Mouse (Mus musculus): ENCODE results near the gene Ascl2. TPM values are rescaled to one million over a fixed set of nuclear protein-coding genes. Genes with fewer than 3 reads are reported as not detected.

Gene Ascl2
- polyA plus RNA-seq, 1 experiment from 2014 or later, result 0.91 TPM

DNA sequence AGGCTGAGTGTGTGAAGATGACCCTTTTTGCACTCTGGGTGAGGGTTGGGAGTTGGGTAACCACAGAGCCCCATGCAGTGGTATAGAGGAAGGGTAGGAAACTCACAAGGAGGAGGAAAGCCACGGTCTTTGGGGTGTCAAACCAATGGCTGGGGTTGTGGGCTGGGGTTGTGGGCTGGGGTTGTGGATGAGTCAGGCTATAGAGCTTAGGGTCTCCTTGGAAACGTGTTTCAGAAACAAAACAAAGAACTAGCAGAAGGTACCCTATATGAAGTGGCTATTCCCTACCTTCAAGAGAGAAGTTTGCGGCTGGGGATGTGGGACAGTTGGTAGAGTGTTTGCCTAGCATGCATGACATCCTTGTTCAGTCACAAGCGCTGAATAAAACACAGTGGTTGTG, 40.9 kb upstream of the Ascl2 start:
- H3K4me3 ChIP-seq (ENCODE audit: low read depth, low read length), result no peak overlapping the region
- no peak overlapping the region for H3K4me2 ChIP-seq (ENCODE audit: low read depth, low read length)
- H3K9me3 ChIP-seq (replicated peaks; ENCODE audit: control insufficient read depth, low read length), result no peaks in the 10 kb centered on the region
- ATAC-seq (ENCODE audit: low read depth), result no peak
- H3K4me1 ChIP-seq (ENCODE audit: control insufficient read depth, low read depth, low read length), result peaks cover 27% of the 10 kb centered on the region
- no peak overlapping the region for H3K27ac ChIP-seq (ENCODE audit: low read length)
- WGBS (ENCODE audit: insufficient replicate concordance), result 61% methylated on average over 4 of the region's 4 CpGs
- no peak overlapping the region for H3K9ac ChIP-seq (ENCODE audit: low read depth, low read length)
- no peaks in the 10 kb centered on the region for H3K27me3 ChIP-seq (ENCODE audit: control insufficient read depth, insufficient read depth, low read depth, low read length)
- no peaks in the 10 kb centered on the region; the same call in 1 of the 2 replicates for H3K36me3 ChIP-seq (ENCODE audit: control insufficient read depth, insufficient read depth)

DNA sequence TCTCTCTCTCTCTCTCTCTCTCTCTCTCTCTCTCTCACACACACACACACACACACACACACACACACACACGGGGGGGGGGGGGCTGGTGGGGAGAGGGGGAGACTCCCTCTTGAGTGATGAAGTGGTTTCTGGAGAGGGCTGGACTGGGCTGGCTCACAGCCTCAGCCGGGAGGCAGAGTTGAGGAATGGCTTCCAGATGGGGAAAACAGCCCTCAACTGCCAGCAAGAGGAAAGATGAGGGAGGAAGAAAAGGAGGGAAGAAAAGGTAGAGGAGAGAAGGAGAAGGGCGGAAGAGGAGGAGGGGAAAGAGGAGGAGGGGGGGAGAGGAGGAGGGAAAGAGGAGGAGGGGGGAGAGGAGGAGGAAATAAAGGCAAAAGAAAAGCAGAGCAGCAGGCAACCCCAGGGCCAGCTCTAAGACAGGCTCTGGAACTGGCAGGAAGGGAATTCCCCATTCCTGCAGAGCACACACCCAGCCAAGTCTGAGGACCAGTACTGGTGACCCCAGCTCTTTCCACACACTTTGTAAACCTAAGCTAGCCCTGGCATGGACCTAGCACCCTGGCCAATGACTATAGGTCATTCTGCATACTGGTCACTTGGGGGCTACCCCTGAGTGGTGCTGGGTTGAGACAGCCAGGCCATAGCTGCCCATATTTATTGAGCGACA, 40.1 kb upstream of the Ascl2 start:
- no peak for ATAC-seq (ENCODE audit: low read depth)
- Histone ChIP-seq H3K9ac (ENCODE audit: low read depth, low read length) (peak overlapping the region; percentile 88), H3K4me2 (ENCODE audit: low read depth, low read length) (peak overlapping the region; percentile 86), H3K4me1 (ENCODE audit: control insufficient read depth, low read depth, low read length) (peaks cover 35% of the 10 kb centered on the region), H3K36me3 (ENCODE audit: control insufficient read depth, insufficient read depth) (no peaks in the 10 kb centered on the region; the same call in 1 of the 2 replicates), H3K4me3 (ENCODE audit: low read depth, low read length) (peak overlapping the region; percentile 68), H3K27me3 (ENCODE audit: control insufficient read depth, insufficient read depth, low read depth, low read length) (no peaks in the 10 kb centered on the region), H3K9me3 (replicated peaks; ENCODE audit: control insufficient read depth, low read length) (no peaks in the 10 kb centered on the region), H3K27ac (ENCODE audit: low read length) (peak overlapping the region; percentile 99)
- 49% methylated on average over 4 of the region's 4 CpGs for WGBS (ENCODE audit: insufficient replicate concordance)

DNA sequence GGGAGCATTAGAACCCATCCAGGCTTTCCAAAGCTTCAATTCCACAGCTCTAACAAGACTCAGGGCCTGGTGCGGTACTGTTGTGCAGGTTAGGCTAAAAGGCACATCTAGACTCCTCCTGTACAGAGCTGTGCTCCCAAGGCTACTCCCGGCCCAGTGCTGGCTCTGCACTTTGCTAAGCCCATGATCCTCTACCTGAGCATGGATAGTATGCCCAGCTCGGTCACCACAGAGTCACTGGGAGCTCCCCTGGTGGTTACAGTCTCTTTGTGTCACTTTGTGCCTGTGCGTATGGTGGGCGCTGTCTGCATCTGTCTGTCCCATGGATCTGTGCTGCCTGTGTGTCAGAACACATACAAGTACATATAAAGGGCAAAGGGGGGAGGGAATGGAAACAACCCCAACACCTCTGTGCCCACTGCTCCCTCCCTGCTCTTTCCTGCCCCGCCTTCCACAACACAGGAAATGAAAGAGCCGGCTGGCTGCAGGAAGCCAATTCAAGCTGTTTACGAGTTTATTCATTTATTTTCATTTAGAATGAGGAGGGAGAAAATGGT, 39.4 kb upstream of the Ascl2 start:
- no peaks in the 10 kb centered on the region; the same call in 1 of the 2 replicates for H3K36me3 ChIP-seq (ENCODE audit: control insufficient read depth, insufficient read depth)
- peak overlapping the region; percentile 99 for H3K27ac ChIP-seq (ENCODE audit: low read length)
- H3K9me3 ChIP-seq (replicated peaks; ENCODE audit: control insufficient read depth, low read length), result no peaks in the 10 kb centered on the region
- no peaks in the 10 kb centered on the region for H3K27me3 ChIP-seq (ENCODE audit: control insufficient read depth, insufficient read depth, low read depth, low read length)
- H3K4me1 ChIP-seq (ENCODE audit: control insufficient read depth, low read depth, low read length), result peaks cover 42% of the 10 kb centered on the region
- peak overlapping the region; percentile 88 for H3K9ac ChIP-seq (ENCODE audit: low read depth, low read length)
- ATAC-seq (ENCODE audit: low read depth), result no peak
- H3K4me2 ChIP-seq (ENCODE audit: low read depth, low read length), result peak overlapping the region; percentile 86
- peak overlapping the region; percentile 68 for H3K4me3 ChIP-seq (ENCODE audit: low read depth, low read length)
- 34% methylated on average over 8 of the region's 8 CpGs for whole genome bisulfite sequencing (ENCODE audit: insufficient replicate concordance)

DNA sequence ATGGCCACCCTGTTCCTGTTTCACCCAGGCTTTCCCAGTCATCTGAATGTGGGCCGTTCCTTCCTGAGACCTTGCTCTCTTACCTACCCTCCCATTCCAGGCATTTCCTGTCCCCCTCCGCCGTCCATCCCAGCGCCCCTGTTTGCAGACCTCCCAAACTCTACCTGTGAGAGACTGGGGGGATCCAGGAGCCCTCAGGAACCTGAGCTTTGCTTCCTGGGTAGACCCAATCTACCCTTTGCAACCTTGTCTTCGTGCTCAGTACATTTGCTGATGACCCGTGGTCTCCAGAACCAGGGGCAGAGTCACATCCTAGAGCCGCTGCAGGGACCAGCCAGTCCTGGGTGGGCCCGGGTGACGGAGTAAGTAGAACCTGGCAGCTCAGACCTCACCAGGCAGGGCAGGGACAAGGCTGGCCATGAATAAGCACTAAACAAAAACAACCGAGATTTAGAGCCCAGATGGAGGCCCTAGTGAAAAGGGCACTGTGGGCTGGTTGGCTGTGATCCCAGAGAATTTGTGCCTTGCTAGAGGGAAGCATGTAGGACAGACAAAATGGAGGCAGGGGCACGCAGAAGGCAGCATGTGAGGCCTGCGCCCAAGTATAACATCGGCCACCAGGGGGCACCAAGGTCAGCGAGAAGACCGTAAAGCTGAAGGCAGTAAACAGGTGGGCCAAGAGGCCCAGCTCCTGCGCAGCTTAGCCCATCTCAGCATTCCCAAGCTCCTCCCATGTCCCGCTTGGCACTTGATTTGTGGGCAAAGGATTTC, 38.7 kb upstream of the Ascl2 start:
- WGBS (ENCODE audit: insufficient replicate concordance), result 10% methylated on average over 17 of the region's 17 CpGs
- H3K4me1 ChIP-seq (ENCODE audit: control insufficient read depth, low read depth, low read length), result peaks cover 49% of the 10 kb centered on the region
- ATAC-seq (ENCODE audit: low read depth), result peak; percentile 48
- peak overlapping the region; percentile 86 for H3K4me2 ChIP-seq (ENCODE audit: low read depth, low read length)
- H3K4me3 ChIP-seq (ENCODE audit: low read depth, low read length), result peak overlapping the region; percentile 68
- H3K9ac ChIP-seq (ENCODE audit: low read depth, low read length), result peak overlapping the region; percentile 88
- H3K9me3 ChIP-seq (replicated peaks; ENCODE audit: control insufficient read depth, low read length), result no peaks in the 10 kb centered on the region
- peak overlapping the region; percentile 99 for H3K27ac ChIP-seq (ENCODE audit: low read length)
- H3K36me3 ChIP-seq (ENCODE audit: control insufficient read depth, insufficient read depth), result no peaks in the 10 kb centered on the region; the same call in 1 of the 2 replicates
- no peaks in the 10 kb centered on the region for H3K27me3 ChIP-seq (ENCODE audit: control insufficient read depth, insufficient read depth, low read depth, low read length)

DNA sequence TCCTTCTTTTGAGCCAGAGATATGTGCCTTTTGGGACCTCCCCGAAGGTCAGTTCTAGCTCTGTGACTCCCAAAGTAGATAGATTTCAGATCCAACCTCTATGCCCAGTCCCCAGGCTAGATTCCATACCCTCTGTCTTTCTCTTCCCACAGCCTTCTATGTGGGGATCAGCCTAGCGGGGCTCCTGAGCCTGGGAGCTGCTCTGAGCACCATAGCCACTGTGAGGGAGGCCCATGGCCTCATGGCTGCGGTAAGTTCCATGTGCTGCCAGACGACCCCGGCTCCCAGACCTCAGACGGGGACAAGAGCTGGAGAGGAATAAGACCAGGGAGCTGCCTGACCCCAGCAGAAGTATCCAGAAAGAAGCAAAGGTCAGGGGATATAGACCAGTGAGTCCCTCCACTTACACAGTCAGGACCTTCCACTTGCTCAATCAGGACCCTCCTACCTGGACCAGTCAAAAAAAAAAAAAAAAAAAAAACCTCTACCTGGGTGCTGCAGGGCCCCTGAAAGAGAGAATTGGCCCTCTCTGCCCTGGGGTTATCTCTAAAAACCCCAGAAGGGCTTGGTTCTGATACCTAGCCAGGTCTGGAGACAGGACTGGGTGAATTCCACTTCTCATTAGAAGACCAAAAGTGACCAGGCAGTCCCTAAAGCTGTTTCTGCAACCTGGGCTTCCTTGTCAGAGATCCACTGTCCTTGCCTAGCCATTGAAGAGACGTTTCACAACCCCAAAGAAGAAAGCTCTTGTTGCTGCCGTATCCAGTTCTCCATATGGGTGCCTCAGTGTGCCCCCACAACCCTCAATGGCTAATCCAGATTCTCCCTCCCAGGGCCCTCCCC, 37.9 kb upstream of the Ascl2 start:
- WGBS (ENCODE audit: insufficient replicate concordance), result 22% methylated on average over 8 of the region's 8 CpGs
- Histone ChIP-seq H3K4me3 (ENCODE audit: low read depth, low read length) (peak overlapping the region; percentile 68), H3K9ac (ENCODE audit: low read depth, low read length) (peak overlapping the region; percentile 88), H3K4me1 (ENCODE audit: control insufficient read depth, low read depth, low read length) (peaks cover 52% of the 10 kb centered on the region), H3K36me3 (ENCODE audit: control insufficient read depth, insufficient read depth) (no peaks in the 10 kb centered on the region; the same call in 1 of the 2 replicates), H3K27me3 (ENCODE audit: control insufficient read depth, insufficient read depth, low read depth, low read length) (no peaks in the 10 kb centered on the region), H3K4me2 (ENCODE audit: low read depth, low read length) (peak overlapping the region; percentile 86), H3K27ac (ENCODE audit: low read length) (peak overlapping the region; percentile 99), H3K9me3 (replicated peaks; ENCODE audit: control insufficient read depth, low read length) (no peaks in the 10 kb centered on the region)
- ATAC-seq (ENCODE audit: low read depth), result no peak

DNA sequence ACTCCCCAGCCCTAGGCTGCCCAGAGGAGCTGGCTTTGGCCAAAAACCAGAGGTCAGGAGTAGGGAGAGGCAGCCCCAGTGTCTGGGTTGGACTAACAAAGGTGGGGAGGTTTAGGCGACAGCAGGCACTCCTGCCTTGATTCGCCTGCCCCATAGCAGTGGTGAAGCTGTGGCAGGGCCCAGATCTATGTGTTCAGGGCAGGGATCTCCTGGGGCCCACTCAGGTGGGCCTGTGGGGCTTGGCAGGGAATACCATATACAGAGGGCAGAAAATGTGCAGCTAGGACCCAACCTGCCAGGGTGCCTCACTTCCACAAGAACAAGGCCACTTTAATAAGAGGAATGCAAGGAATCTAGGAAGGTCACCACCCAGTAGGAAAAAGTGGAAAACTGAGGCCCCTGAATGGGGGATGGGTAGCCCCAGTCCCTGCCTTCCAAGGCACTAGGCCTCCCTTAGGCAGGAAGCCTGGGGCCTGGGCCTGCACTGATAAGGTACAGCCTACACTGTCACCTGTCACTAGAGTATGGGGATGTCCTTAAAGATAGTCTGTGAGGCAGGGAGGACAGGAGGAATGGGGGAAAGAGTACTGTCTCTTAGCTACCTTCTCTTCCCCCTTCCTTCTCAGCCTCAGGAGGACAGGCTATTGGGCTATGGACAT, 37.2 kb upstream of the Ascl2 start:
- H3K27ac ChIP-seq (ENCODE audit: low read length), result peak overlapping the region; percentile 99
- no peaks in the 10 kb centered on the region for H3K27me3 ChIP-seq (ENCODE audit: control insufficient read depth, insufficient read depth, low read depth, low read length)
- H3K4me1 ChIP-seq (ENCODE audit: control insufficient read depth, low read depth, low read length), result peaks cover 52% of the 10 kb centered on the region
- H3K9me3 ChIP-seq (replicated peaks; ENCODE audit: control insufficient read depth, low read length), result no peaks in the 10 kb centered on the region
- peak overlapping the region; percentile 86 for H3K4me2 ChIP-seq (ENCODE audit: low read depth, low read length)
- peak overlapping the region; percentile 68 for H3K4me3 ChIP-seq (ENCODE audit: low read depth, low read length)
- peak overlapping the region; percentile 88 for H3K9ac ChIP-seq (ENCODE audit: low read depth, low read length)
- WGBS (ENCODE audit: insufficient replicate concordance), result 18% methylated on average over 2 of the region's 2 CpGs
- no peaks in the 10 kb centered on the region; the same call in 1 of the 2 replicates for H3K36me3 ChIP-seq (ENCODE audit: control insufficient read depth, insufficient read depth)
- peak; percentile 85 for ATAC-seq (ENCODE audit: low read depth)

DNA sequence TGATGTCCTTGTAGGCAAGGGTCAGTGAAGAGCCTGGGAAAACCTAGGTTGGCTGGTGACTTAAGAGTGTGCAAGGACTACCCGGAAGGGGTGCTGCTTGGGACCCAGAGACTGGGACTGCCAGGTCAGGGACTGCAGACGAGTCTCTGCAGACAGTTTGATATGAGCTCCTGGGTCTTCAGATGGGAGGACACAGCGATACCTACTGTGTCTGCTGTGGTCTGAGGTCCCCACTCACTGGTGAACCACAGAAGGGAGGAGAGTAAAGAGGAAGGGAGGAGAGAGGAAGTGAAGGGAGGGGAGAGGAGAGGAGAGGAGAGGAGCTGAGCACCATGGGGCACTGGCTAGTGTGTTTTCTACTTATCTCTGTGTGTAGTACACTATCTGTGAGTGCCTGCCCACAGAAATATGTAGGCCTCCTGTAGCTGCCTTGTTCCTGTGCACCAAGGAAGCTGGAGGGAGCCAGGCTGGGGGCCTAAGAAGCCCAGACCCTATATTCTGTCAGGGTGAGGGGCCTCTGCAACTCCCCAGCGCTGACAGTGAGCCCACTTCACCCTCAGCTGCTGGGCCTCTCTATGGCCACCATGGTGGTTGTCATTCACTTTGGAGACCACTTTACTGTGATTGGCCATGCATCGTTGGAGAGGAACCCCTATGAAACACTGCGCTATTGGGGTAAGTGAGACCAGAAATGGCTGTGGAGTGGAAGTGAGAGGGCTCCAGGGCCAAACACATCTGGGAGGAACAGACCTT, 36.5 kb upstream of the Ascl2 start:
- Histone ChIP-seq H3K27ac (ENCODE audit: low read length) (peak overlapping the region; percentile 99), H3K4me1 (ENCODE audit: control insufficient read depth, low read depth, low read length) (peaks cover 52% of the 10 kb centered on the region), H3K4me3 (ENCODE audit: low read depth, low read length) (peak overlapping the region; percentile 68)

More for the DNA sequence above, 36.5 kb upstream of the Ascl2 start:
- Histone ChIP-seq H3K27me3 (ENCODE audit: control insufficient read depth, insufficient read depth, low read depth, low read length) (no peaks in the 10 kb centered on the region), H3K9ac (ENCODE audit: low read depth, low read length) (peak overlapping the region; percentile 88), H3K9me3 (replicated peaks; ENCODE audit: control insufficient read depth, low read length) (no peaks in the 10 kb centered on the region), H3K4me2 (ENCODE audit: low read depth, low read length) (peak overlapping the region; percentile 86), H3K36me3 (ENCODE audit: control insufficient read depth, insufficient read depth) (no peaks in the 10 kb centered on the region; the same call in 1 of the 2 replicates)
- ATAC-seq (ENCODE audit: low read depth), result peak; percentile 68
- WGBS (ENCODE audit: insufficient replicate concordance), result 14% methylated on average over 6 of the region's 6 CpGs

All from liver, embryonic 16.5 days (tissue).